Comparison of ENCODE assay signal across 8 mouse cellular contexts in genomic region chr11:69672211-69672706, GRCm38 (mm10). TPM values are rescaled to one million over a fixed set of nuclear protein-coding genes. Genes with fewer than 3 reads are reported as not detected.
DNase-seq lines count a peak whose midpoint lies in the region; ATAC-seq lines count a peak whose summit lies in the region.

Gene Eif4a1, minus strand, starts transcription at chr11:69672423.

- peak; percentile 100 for DNase-seq in adipocyte (ENCODE audit: low spot score)
- DNase-seq in embryo, embryonic 10 days (ENCODE audit: low spot score): peak; percentile 100
- DNase-seq in gastrocnemius, postnatal 10 days: peak; percentile 97
- peak; percentile 100 for DNase-seq in induced T-regulatory cell, adult 2 months (ENCODE audit: low read depth)
- DNase-seq in left cerebral cortex, adult 9 months (ENCODE audit: low spot score in 2 of 2): peak; percentile 100
- peak; percentile 99 for DNase-seq in right cerebral cortex, postnatal 14 days
- DNase-seq in urinary bladder, postnatal 36 days (ENCODE audit: low spot score in 2 of 2): peak; percentile 100

- ATAC-seq in megakaryocyte progenitor cell, adult 5-6 weeks (replicated peaks; ENCODE audit: poor library complexity): peak; percentile 85

RNA-seq across cellular contexts. Expression of gene Eif4a1, which starts in this region (rescaled TPM):
- total RNA-seq in gastrocnemius, postnatal 10 days (2021): 100 to 1,000 TPM; 216 to 234 TPM
- total RNA-seq in megakaryocyte progenitor cell, adult 5-6 weeks (2015): 1,029 and 1,055 TPM in 2 replicates
- total RNA-seq in megakaryocyte progenitor cell, adult 5-6 weeks (2017): 1,055 and 1,141 TPM in 2 replicates

Comparison
In these comparisons a context has a peak if more than half of its experiments do, and no peak if none do; other contexts are left out.
1. Peak in every context shown above with its lines: DNase-seq and ATAC-seq.
2. RNA of gene Eif4a1 (total RNA-seq): 1,029 to 1,141 TPM in megakaryocyte progenitor cell, adult 5-6 weeks; 216 to 234 TPM in gastrocnemius, postnatal 10 days; every median in the first group is over 4 times any median in the second.